Mouse (Mus musculus): ENCODE data around the gene Megf11.

- TF ChIP-seq POLR2A (IDR thresholded peaks at IDR 0.05; ENCODE audit: low read depth, low read length) (no peak), CTCF (IDR thresholded peaks at IDR 0.05; ENCODE audit: borderline replicate concordance, insufficient read depth, low read length) (no peak)
These were observed 236.3 kb downstream of the Megf11 start for GRCm38 (mm10) chr9:64621499-64622296.
